Mouse (Mus musculus) limb, embryonic 15.5 days (tissue): ENCODE results near the gene Inpp5e. TPM values are rescaled to one million over a fixed set of nuclear protein-coding genes. Genes with fewer than 3 reads are reported as not detected.

Source experiments
- ATAC-seq: fragments of 200-750 bp; cut with Nextera tagmentation; 2 replicates; pipeline ENCODE4 v1.8.0; 2017; ENCODE audit warnings: low read depth, moderate TSS enrichment; ENCODE audit not compliant: insufficient number of reproducible peaks, low FRiP score, low TSS enrichment
- H3K27ac ChIP-seq: fragments of 300-500 bp; sonication (generic); 2 replicates; pipeline ENCODE4 v1.5.1; 2015; ENCODE audit warnings: moderate library complexity, mild to moderate bottlenecking, inconsistent platforms
- H3K27me3 ChIP-seq: fragments of 300-500 bp; sonication (generic); 2 replicates; pipeline ENCODE4 v1.6.1; 2015; ENCODE audit warnings: inconsistent platforms
- H3K36me3 ChIP-seq: fragments of 300-500 bp; sonication (generic); 2 replicates; pipeline ENCODE4 v1.6.1; 2015; ENCODE audit warnings: inconsistent platforms
- H3K4me1 ChIP-seq: fragments of 300-500 bp; sonication (generic); 2 replicates; pipeline ENCODE4 v1.6.1; 2015; ENCODE audit warnings: inconsistent platforms
- H3K4me2 ChIP-seq: fragments of 300-500 bp; sonication (generic); 2 replicates; pipeline ENCODE4 v1.6.1; 2015; ENCODE audit warnings: mild to moderate bottlenecking, inconsistent platforms
- H3K4me3 ChIP-seq: fragments of 300-500 bp; sonication (generic); 2 replicates; pipeline ENCODE4 v1.5.1; 2015; ENCODE audit warnings: mild to moderate bottlenecking, inconsistent platforms
- H3K9ac ChIP-seq: fragments of 300-500 bp; sonication (generic); 2 replicates; pipeline ENCODE4 v1.6.1; 2015; ENCODE audit warnings: inconsistent platforms
- H3K9me3 ChIP-seq: fragments of 300-500 bp; sonication (generic); 2 replicates; pipeline ENCODE4 v1.6.1; 2016; ENCODE audit warnings: inconsistent platforms
- WGBS: fragments of 180-500 bp; shearing (Covaris S2); methylation state at CpG from one replicate; pipeline ENCODE4 v1.1.7; 2015; 5-methylcytosine and 5-hydroxymethylcytosine counted together
- polyA plus RNA-seq: library from polyadenylated mRNA; unstranded; fragments of >200 nt; fragmentation: Nextera tagmentation; extraction: Ambion mirVana; gene quantifications from 2 replicates; pipeline ENCODE4 v1.2.1, GENCODE M21; 2015

Inpp5e gene
- polyA plus RNA-seq, 1 experiment from 2014 or later, result 17.1 TPM

- Histone ChIP-seq H3K9ac (no peak overlapping the region), H3K4me1 (peaks cover 34% of the 10 kb centered on the region), H3K4me3 (no peak overlapping the region), H3K36me3 (peaks cover 53% of the 10 kb centered on the region), H3K9me3 (no peaks in the 10 kb centered on the region), H3K27ac (no peak overlapping the region), H3K4me2 (no peak overlapping the region), H3K27me3 (no peaks in the 10 kb centered on the region)
- 71% methylated on average over 5 of the region's 5 CpGs for WGBS
- no peak for ATAC-seq
Observed at GRCm38 (mm10) chr2:26410091-26410490, 1.1 kb upstream of the Inpp5e start.

DNA sequence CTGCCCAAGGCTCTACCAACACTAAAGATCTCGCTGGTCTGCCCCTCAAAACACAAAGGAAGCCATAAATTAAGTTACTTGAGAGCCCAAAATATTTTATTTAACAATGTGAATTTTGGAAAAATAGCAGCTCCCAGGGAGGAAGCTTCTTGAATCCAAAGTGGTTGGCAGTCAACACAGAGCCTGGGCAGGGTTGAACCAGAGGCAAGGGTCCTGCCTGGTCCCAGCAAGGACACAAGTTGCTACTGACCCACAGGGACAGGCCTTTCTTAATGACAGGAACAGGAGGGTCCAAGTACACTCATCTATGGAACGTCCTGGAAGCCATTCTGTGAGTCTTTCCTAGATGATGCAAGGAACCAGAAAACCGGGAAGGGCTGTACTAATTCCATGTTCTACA, 359 bp upstream of the Inpp5e start:
- H3K27ac ChIP-seq, result no peak overlapping the region
- WGBS, result 56% methylated on average over 3 of the region's 3 CpGs

DNA sequence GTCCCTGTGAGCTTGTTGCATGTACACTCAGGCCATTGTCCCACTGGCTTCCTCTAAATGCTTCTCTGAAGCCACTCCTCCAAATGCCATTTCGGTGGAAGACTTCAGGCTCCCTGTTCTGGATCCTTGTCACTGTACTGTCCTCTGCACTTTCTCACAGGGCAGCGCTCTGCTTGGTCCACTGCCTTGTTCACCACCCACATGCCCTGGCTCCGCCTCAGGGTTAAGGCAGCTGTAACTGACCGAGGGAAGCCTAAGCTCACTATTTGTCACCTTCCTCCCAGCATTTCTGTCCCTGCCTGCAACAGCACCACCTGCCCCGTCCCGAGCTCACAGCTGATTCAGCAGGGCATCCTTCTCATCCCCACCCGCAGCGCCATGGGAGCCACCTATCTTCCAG, 5.7 kb downstream of the Inpp5e start:
- H3K4me3 ChIP-seq, result no peak overlapping the region
- H3K36me3 ChIP-seq, result peaks cover 48% of the 10 kb centered on the region
- ATAC-seq, result no peak
- H3K9me3 ChIP-seq, result no peaks in the 10 kb centered on the region
- H3K4me1 ChIP-seq, result peaks cover 28% of the 10 kb centered on the region
- no peak overlapping the region for H3K4me2 ChIP-seq
- H3K27me3 ChIP-seq, result no peaks in the 10 kb centered on the region
- H3K27ac ChIP-seq, result no peak overlapping the region
- WGBS, result 64% methylated on average over 8 of the region's 8 CpGs
- H3K9ac ChIP-seq, result no peak overlapping the region

More for the DNA sequence above, 359 bp upstream of the Inpp5e start:
- H3K27me3 ChIP-seq, result no peaks in the 10 kb centered on the region
- H3K9me3 ChIP-seq, result no peaks in the 10 kb centered on the region
- H3K4me3 ChIP-seq, result peak overlapping the region; percentile 94
- peaks cover 34% of the 10 kb centered on the region for H3K4me1 ChIP-seq
- ATAC-seq, result no peak
- no peak overlapping the region for H3K9ac ChIP-seq
- peak overlapping the region; percentile 90 for H3K4me2 ChIP-seq
- peaks cover 46% of the 10 kb centered on the region for H3K36me3 ChIP-seq

- WGBS, result 84% methylated on average over 1 of the region's 1 CpGs
- no peaks in the 10 kb centered on the region for H3K27me3 ChIP-seq
Observed at GRCm38 (mm10) chr2:26402265-26402664, 6.7 kb downstream of the Inpp5e start.

GRCm38 (mm10) chr2:26401023-26401422, 8.0 kb downstream of the Inpp5e start:
- Histone ChIP-seq H3K9me3 (no peaks in the 10 kb centered on the region), H3K27ac (no peak overlapping the region), H3K36me3 (peaks cover 70% of the 10 kb centered on the region), H3K27me3 (no peaks in the 10 kb centered on the region), H3K4me3 (no peak overlapping the region), H3K4me2 (no peak overlapping the region), H3K4me1 (peaks cover 5% of the 10 kb centered on the region), H3K9ac (no peak overlapping the region)
- 85% methylated on average over 4 of the region's 4 CpGs for WGBS
- no peak for ATAC-seq

More at GRCm38 (mm10) chr2:26402265-26402664, 6.7 kb downstream of the Inpp5e start:
- Histone ChIP-seq H3K4me1 (peaks cover 17% of the 10 kb centered on the region), H3K9me3 (no peaks in the 10 kb centered on the region), H3K4me2 (no peak overlapping the region), H3K36me3 (peaks cover 57% of the 10 kb centered on the region), H3K4me3 (no peak overlapping the region), H3K9ac (no peak overlapping the region), H3K27ac (no peak overlapping the region)
- no peak for ATAC-seq

DNA sequence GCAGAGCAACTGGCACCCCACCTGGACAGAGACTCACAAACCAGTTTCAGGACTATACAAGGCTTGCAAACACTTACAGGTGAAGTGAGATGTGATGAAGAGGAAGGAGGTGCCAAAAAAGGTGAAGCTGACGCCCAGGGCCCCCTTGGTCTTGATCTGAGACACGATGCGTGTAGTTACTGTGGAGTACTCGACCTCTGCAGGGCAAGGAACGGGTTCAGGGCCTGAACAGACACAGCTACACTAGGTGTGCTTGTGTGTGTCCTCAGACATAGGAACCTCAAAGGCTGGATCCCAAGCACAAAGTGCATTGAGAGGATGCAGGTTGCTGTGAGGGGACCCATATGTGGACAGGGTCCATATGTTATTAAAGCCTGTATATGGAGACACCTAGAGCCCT, 8.7 kb downstream of the Inpp5e start:
- H3K27ac ChIP-seq, result no peak overlapping the region
- H3K4me1 ChIP-seq, result no peaks in the 10 kb centered on the region
- no peaks in the 10 kb centered on the region for H3K27me3 ChIP-seq
- no peak overlapping the region for H3K4me3 ChIP-seq
- no peak overlapping the region for H3K4me2 ChIP-seq
- no peaks in the 10 kb centered on the region for H3K9me3 ChIP-seq
- ATAC-seq, result no peak
- H3K9ac ChIP-seq, result no peak overlapping the region
- 88% methylated on average over 5 of the region's 5 CpGs for WGBS
- H3K36me3 ChIP-seq, result peaks cover 77% of the 10 kb centered on the region

DNA sequence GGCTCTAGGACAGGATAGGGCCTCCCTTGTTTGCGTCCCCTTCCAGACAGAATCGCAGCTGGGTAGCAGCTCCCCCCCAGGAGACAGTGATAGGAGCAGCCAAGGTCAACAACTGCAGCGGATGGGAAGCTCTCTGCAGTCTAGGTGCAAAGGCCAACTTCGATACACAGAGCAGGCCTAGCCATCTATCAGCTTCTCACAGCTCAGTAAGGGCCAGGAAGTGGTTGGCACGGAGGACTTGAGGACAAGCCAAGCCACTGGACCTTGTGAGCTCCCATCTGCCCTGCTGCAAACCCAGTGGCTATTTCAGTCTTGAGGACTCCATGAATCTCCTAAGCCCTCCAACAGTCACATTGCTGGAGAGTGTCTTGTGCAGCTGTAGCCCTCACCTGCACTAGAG, 9.4 kb downstream of the Inpp5e start:
- WGBS, result 86% methylated on average over 5 of the region's 5 CpGs
- Histone ChIP-seq H3K27ac (no peak overlapping the region), H3K4me2 (no peak overlapping the region), H3K36me3 (peaks cover 84% of the 10 kb centered on the region), H3K4me1 (no peaks in the 10 kb centered on the region), H3K9me3 (no peaks in the 10 kb centered on the region), H3K27me3 (no peaks in the 10 kb centered on the region), H3K4me3 (no peak overlapping the region), H3K9ac (0 out of 2 replicates have a peak overlapping the region, but pooled peaks have one; percentile 2)
- ATAC-seq, result no peak

DNA sequence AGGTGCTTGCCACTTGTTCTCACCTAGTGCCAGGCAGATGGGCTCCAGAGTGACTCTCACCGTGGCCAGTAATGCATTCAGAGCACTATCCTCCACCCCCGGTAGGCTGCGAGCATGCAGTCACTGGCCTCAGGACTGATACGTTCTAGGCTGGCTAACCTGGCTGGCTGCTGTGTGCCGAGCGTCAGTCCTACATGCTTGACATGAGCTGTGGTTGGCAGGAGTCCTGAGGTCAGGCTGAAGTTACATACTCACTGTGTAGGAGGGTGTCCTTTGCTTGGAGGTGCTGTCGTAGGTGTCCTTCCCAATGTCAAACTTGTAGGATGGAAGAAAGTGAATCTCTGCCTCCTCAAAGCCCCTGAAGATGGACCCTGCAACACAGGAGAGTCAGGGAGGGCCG, 10.0 kb downstream of the Inpp5e start:
- Histone ChIP-seq H3K4me1 (no peaks in the 10 kb centered on the region), H3K27ac (no peak overlapping the region), H3K4me2 (no peak overlapping the region), H3K9ac (no peak overlapping the region), H3K4me3 (no peak overlapping the region), H3K36me3 (peaks cover 90% of the 10 kb centered on the region), H3K9me3 (no peaks in the 10 kb centered on the region), H3K27me3 (no peaks in the 10 kb centered on the region)
- 86% methylated on average over 8 of the region's 8 CpGs for whole genome bisulfite sequencing
- ATAC-seq, result no peak

GRCm38 (mm10) chr2:26391617-26392016, 17.4 kb downstream of the Inpp5e start:
- no peak for ATAC-seq
- Histone ChIP-seq H3K9ac (no peak overlapping the region), H3K27me3 (no peaks in the 10 kb centered on the region), H3K4me1 (peaks cover 21% of the 10 kb centered on the region), H3K4me2 (no peak overlapping the region), H3K27ac (no peak overlapping the region), H3K4me3 (no peak overlapping the region), H3K36me3 (peaks cover 74% of the 10 kb centered on the region), H3K9me3 (no peaks in the 10 kb centered on the region)
- 93% methylated on average over 6 of the region's 6 CpGs for WGBS

DNA sequence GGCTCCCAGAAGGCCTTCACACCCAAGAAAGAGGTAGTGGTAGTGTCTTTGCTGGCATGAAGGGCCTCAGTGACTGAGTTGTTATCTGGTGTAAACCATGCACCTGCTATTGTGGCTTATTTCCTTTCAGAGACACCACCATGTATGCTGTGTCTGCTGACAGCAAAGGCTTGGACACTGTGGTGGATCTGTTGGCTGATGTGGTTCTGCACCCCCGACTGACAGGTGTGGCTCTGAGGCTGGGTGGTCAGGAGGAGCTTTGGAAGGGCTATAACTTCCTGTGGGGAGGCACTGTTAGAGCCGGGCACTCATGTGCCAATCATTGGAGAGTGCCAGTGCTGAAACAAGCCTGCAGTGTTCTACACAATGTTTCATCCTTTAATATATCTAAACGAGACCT, 18.0 kb downstream of the Inpp5e start:
- H3K4me2 ChIP-seq, result no peak overlapping the region
- H3K27me3 ChIP-seq, result no peaks in the 10 kb centered on the region
- peaks cover 74% of the 10 kb centered on the region for H3K36me3 ChIP-seq
- peaks cover 21% of the 10 kb centered on the region for H3K4me1 ChIP-seq
- WGBS, result 82% methylated on average over 3 of the region's 3 CpGs
- H3K27ac ChIP-seq, result no peak overlapping the region
- H3K9ac ChIP-seq, result no peak overlapping the region
- ATAC-seq, result no peak
- H3K9me3 ChIP-seq, result no peaks in the 10 kb centered on the region
- H3K4me3 ChIP-seq, result no peak overlapping the region

GRCm38 (mm10) chr2:26389154-26389690, 19.8 kb downstream of the Inpp5e start, which contains the start of the genes Entr1 and Pmpca:
Gene Entr1 (minus strand): TSS chr2:26389316.
Gene Pmpca (plus strand): TSS chr2:26389339.
- Histone ChIP-seq H3K9ac (peak within 1 kb of the TSS; percentile 88), H3K27ac (peak within 1 kb of the TSS; percentile 79), H3K36me3 (peaks cover 74% of the 10 kb centered on the region), H3K9me3 (no peaks in the 10 kb centered on the region), H3K4me1 (peaks cover 21% of the 10 kb centered on the region), H3K27me3 (no peaks in the 10 kb centered on the region), H3K4me2 (peak within 1 kb of the TSS; percentile 91), H3K4me3 (peak within 1 kb of the TSS; percentile 98)
- ATAC-seq, result peak; percentile 80
- WGBS, result under 1% methylated on average over 56 of the region's 60 CpGs

- peak overlapping the region; percentile 79 for H3K27ac ChIP-seq
Observed at GRCm38 (mm10) chr2:26388682-26389153, 20.3 kb downstream of the Inpp5e start.

More at GRCm38 (mm10) chr2:26388682-26389153, 20.3 kb downstream of the Inpp5e start:
- Histone ChIP-seq H3K9me3 (no peaks in the 10 kb centered on the region), H3K27me3 (no peaks in the 10 kb centered on the region), H3K4me1 (peaks cover 21% of the 10 kb centered on the region), H3K9ac (peak overlapping the region; percentile 88), H3K4me3 (peak overlapping the region; percentile 98), H3K36me3 (peaks cover 74% of the 10 kb centered on the region), H3K4me2 (peak overlapping the region; percentile 91)
- under 1% methylated on average over 43 of the region's 45 CpGs for WGBS
- ATAC-seq, result peak; percentile 22; the same call in 1 of the 2 replicates
